Mouse (Mus musculus) midbrain, postnatal 0 days (tissue): ENCODE data around the gene Zmiz1. TPM values are rescaled to one million over a fixed set of nuclear protein-coding genes. Genes with fewer than 3 reads are reported as not detected.

ENCODE experiments used
- ATAC-seq: fragments of 200-750 bp; cut with Nextera tagmentation; 2 replicates; pipeline ENCODE4 v1.8.0; 2017; ENCODE audit warnings: moderate number of reproducible peaks, mild to moderate bottlenecking, moderate TSS enrichment, moderate library complexity; ENCODE audit not compliant: low FRiP score
- DNase-seq: peaks from one replicate; pipeline ENCODE4 v3.0.0-alpha.2; 2015; ENCODE audit warnings: low spot score
- H3K27ac ChIP-seq: fragments of 300-500 bp; sonication (generic); 2 replicates; pipeline ENCODE4 v1.5.1; 2014; ENCODE audit warnings: low read depth, mild to moderate bottlenecking, low read length, mixed read lengths
- H3K27me3 ChIP-seq: fragments of 300-500 bp; sonication (generic); 2 replicates; pipeline ENCODE4 v1.6.1; 2014; ENCODE audit warnings: low read length, control low read depth, mixed read lengths; ENCODE audit not compliant: insufficient read depth
- H3K36me3 ChIP-seq: fragments of 300-500 bp; sonication (generic); 2 replicates; pipeline ENCODE4 v1.6.1; 2014; ENCODE audit warnings: low read length, control low read depth, mixed read lengths; ENCODE audit not compliant: insufficient read depth
- H3K4me1 ChIP-seq: fragments of 300-500 bp; sonication (generic); 2 replicates; pipeline ENCODE4 v1.6.1; 2014; ENCODE audit warnings: mild to moderate bottlenecking, control low read depth, antibody characterized with exemption, low read length, mixed read lengths; ENCODE audit not compliant: insufficient read depth
- H3K4me2 ChIP-seq: fragments of 300-500 bp; sonication (generic); 2 replicates; pipeline ENCODE4 v1.6.1; 2014; ENCODE audit warnings: low read depth, mild to moderate bottlenecking, low read length, mixed read lengths; ENCODE audit not compliant: poor library complexity, severe bottlenecking
- H3K4me3 ChIP-seq: fragments of 300-500 bp; sonication (generic); 2 replicates; pipeline ENCODE4 v1.5.1; 2014; ENCODE audit warnings: low read depth, mild to moderate bottlenecking, low read length, moderate library complexity
- H3K9ac ChIP-seq: fragments of 300-500 bp; sonication (generic); replicated peaks from 2 replicates; pipeline ENCODE4 v1.6.1; 2014; ENCODE audit warnings: mild to moderate bottlenecking, low read length, moderate library complexity, mixed read lengths; ENCODE audit not compliant: poor library complexity, severe bottlenecking
- H3K9me3 ChIP-seq: fragments of 300-500 bp; sonication (generic); 2 replicates; pipeline ENCODE4 v1.6.1; 2016; ENCODE audit warnings: low read length, control low read depth
- CTCF ChIP-seq: IDR thresholded peaks from 2 replicates; pipeline ENCODE4 v1.5.1; 2016; ENCODE audit warnings: antibody characterized with exemption, mild to moderate bottlenecking
- WGBS: fragments of 180-500 bp; shearing (Covaris S2); extraction: QIAGEN DNeasy Blood & Tissue Kit; methylation state at CpG from one replicate; pipeline ENCODE4 v1.1.7; 2014; 5-methylcytosine and 5-hydroxymethylcytosine counted together
- polyA plus RNA-seq: library from polyadenylated mRNA; unstranded; fragments of >200 nt; fragmentation: Nextera tagmentation; extraction: Ambion mirVana; gene quantifications from 2 replicates; pipeline ENCODE4 v1.2.1, GENCODE M21; 2015
- total RNA-seq: library from RNA; depleted of rRNA; stranded (reverse); fragments of >200 nt; gene quantifications from 2 replicates; pipeline ENCODE4 v1.2.3, GENCODE M21; 2014

Gene Zmiz1
- total and polyA plus RNA-seq, 2 experiments from 2014 or later = 51.7 to 130 TPM

DNA sequence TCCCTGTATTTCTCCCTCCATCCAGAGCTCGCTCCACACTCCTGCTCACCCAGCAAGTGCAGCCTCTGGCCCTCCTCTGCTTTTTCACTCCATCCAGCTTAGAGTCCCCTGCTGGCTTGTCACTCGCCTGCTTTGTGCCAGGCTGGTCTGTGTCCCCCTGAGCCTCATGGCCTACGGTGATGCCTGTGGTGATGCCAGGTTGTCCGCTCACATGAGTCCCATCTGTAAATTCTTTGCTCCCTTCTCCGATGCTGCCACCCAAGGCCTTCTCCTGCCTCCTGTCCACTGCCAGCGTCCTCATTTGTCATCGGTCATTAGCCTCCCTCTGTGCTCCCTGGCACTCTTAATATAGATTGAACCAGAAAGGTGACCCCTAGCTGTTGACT, 205.3 kb downstream of the Zmiz1 start:
- peak overlapping the region; percentile 44; the same call in 1 of the 2 replicates for H3K27ac ChIP-seq
- no peak for ATAC-seq
- H3K9ac ChIP-seq = no peak overlapping the region
- no peak for DNase-seq
- 64% methylated on average over 7 of the region's 7 CpGs for WGBS
- peaks cover 59% of the 10 kb centered on the region for H3K36me3 ChIP-seq
- H3K4me3 ChIP-seq = no peak overlapping the region
- 0 out of 2 replicates have a peak, but pooled peaks have one; percentile 3 for TF ChIP-seq CTCF
- no peak overlapping the region for H3K4me2 ChIP-seq
- H3K4me1 ChIP-seq = no peaks in the 10 kb centered on the region
- no peaks in the 10 kb centered on the region for H3K27me3 ChIP-seq
- H3K9me3 ChIP-seq = no peaks in the 10 kb centered on the region

DNA sequence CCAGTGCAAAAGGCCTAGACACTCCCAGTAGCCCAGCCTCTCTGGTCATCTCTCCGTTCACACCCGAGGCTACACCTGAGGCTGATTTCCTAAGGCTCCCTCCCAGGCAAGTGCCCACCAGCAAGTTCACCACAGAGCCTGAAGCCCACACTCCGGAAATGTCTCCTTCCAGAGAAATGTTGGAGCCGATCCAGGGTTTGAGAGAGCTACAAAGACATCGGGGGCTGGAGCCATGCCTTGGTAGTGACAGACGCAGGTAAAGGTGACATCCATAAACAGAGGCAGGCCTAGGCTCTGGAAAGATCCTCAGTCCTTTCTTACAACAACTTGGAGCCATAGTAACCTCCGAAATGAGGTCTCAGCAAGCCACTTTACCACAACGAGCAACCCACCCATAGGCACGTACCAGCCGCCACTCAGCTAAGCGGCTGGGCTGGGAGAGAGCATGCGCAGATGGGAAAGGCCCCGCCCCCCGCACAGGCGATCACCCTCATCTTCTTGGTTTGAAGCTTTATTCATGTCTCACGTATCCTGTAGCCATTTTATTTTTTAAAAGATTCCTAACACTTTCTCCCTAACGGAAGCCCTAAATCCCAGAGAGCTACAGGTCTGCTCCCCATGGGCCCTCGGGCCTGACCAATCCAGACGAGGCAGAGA, 206.5 kb downstream of the Zmiz1 start:
- H3K4me2 ChIP-seq = no peak overlapping the region
- ATAC-seq (no peak), DNase-seq (no peak)
- no peak overlapping the region for H3K9ac ChIP-seq
- H3K27ac ChIP-seq = 0 out of 2 replicates have a peak overlapping the region, but pooled peaks have one; percentile 18
- no peaks in the 10 kb centered on the region for H3K27me3 ChIP-seq
- 67% methylated on average over 19 of the region's 19 CpGs for WGBS
- peaks cover 48% of the 10 kb centered on the region for H3K36me3 ChIP-seq
- H3K4me1 ChIP-seq = no peaks in the 10 kb centered on the region
- no peaks in the 10 kb centered on the region for H3K9me3 ChIP-seq
- TF ChIP-seq CTCF = no peak
- no peak overlapping the region for H3K4me3 ChIP-seq

DNA sequence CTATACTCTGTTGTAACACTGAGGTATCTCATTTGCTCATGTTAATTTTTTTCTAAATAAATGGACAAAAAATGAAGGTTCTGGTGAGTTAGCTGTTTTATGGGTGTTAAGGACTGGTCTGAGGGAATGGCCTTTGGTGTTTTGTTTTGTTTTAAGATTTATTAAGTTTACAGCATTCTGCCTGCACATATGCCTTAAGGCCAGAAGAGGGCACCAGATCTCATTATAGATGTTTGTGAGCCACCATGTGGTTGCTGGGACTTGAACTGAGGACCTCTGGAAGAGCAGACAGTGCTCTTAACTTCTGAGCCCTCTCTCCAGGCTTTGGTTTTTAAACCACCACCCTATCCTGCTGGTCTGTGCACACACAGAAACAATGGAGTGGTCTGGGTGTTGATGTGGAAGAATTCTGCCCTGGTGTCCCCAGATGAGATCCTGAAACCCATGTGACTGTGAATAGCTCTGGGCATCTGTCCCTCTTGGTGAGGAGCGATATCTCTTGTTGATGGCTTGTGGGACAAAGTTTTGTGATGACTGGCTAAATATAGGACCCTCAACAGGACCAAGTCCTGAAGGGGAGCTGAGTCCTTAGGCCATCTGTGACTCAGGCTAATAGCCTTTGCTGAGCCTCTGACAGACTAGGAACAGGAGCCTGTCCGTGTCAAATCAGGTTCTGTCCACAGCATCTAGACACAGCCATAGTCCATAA, 207.8 kb downstream of the Zmiz1 start:
- 89% methylated on average over 2 of the region's 2 CpGs for WGBS
- ATAC-seq (no peak), DNase-seq (peak; percentile 34)
- Histone ChIP-seq H3K4me1 (no peaks in the 10 kb centered on the region), H3K27ac (no peak overlapping the region), H3K4me3 (no peak overlapping the region), H3K36me3 (peaks cover 35% of the 10 kb centered on the region), H3K27me3 (no peaks in the 10 kb centered on the region), H3K9ac (no peak overlapping the region), H3K9me3 (no peaks in the 10 kb centered on the region), H3K4me2 (no peak overlapping the region)
- peak; percentile 71 for TF ChIP-seq CTCF

DNA sequence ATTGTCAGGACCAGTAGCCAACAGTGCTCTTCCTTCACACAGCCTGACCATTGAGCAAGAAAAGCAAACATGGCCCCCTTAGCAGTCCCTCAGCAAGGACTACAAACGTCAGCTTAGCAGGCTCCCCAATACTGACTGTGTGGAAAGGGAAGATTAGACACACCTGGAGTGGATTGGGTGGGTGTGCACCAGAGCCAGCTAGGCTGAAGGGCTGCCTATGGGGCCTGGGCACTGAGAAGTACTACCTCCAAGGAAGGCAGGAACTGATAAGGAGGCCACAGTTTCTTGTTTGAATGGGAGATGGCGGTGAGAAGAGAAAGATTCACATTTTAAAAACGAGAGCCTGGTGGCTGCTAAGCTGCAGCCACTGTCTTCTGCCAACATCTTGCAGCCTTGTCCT, 208.6 kb downstream of the Zmiz1 start:
- no peak for ATAC-seq
- Histone ChIP-seq H3K36me3 (peaks cover 28% of the 10 kb centered on the region), H3K27me3 (no peaks in the 10 kb centered on the region), H3K4me2 (no peak overlapping the region), H3K4me1 (no peaks in the 10 kb centered on the region), H3K4me3 (no peak overlapping the region), H3K9ac (no peak overlapping the region), H3K9me3 (no peaks in the 10 kb centered on the region), H3K27ac (no peak overlapping the region)
- no peak for TF ChIP-seq CTCF
- no peak for DNase-seq
- 71% methylated on average over 3 of the region's 3 CpGs for WGBS

DNA sequence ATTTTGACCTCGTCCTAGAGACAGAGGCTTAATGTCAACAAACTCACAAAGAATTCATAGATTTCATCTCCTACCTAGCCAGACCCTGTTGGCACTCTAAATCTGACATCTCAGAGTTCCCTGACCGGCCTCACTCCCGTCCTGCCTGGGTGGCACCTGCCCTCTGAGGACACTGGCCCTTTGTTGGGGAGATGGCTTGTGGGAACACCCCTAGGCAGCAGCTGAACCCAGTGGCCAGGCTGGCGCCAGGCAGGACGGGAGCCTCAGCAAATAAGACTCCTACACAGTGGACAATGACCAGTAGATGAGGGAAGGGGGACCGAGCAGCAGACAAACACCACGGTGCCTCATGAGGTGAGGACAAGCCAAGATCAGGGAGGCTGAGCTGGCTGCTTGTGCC, 220.6 kb downstream of the Zmiz1 start:
- WGBS = 71% methylated on average over 7 of the region's 7 CpGs
- DNase-seq = no peak

DNA sequence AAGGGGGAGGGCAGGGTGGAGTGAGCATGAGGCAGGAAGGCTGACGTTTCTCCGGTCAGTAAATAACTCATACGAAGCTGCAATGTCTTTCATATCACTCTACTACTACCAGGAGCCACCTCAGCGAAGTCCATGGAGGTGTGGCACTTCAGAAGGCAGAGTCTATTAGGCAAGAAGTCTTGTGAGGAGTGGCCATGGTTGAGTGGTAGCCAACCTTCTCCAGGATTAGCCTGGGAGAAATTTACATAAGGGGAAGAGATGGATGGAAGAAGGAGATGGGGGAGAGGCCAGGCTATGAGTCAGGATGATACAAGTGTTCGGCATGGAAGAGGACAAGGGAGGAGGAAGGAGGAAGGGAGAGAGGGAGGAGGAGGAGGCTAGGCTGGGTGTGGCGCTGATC, 223.0 kb downstream of the Zmiz1 start:
- WGBS = 72% methylated on average over 6 of the region's 6 CpGs
- Histone ChIP-seq H3K4me1 (no peaks in the 10 kb centered on the region), H3K27me3 (no peaks in the 10 kb centered on the region), H3K9ac (no peak overlapping the region), H3K36me3 (no peaks in the 10 kb centered on the region), H3K4me2 (no peak overlapping the region), H3K4me3 (no peak overlapping the region), H3K27ac (no peak overlapping the region), H3K9me3 (no peaks in the 10 kb centered on the region)
- no peak for ATAC-seq
- DNase-seq = no peak
- TF ChIP-seq CTCF = no peak

More for the DNA sequence above, 220.6 kb downstream of the Zmiz1 start:
- Histone ChIP-seq H3K4me2 (no peak overlapping the region), H3K4me3 (no peak overlapping the region), H3K27me3 (no peaks in the 10 kb centered on the region), H3K9ac (no peak overlapping the region), H3K36me3 (no peaks in the 10 kb centered on the region), H3K27ac (no peak overlapping the region), H3K9me3 (no peaks in the 10 kb centered on the region), H3K4me1 (no peaks in the 10 kb centered on the region)
- no peak for ATAC-seq
- TF ChIP-seq CTCF = no peak
